Mouse (Mus musculus) bone marrow, adult 2 months (tissue): ENCODE data around the gene Tmtc4.

ENCODE experiments used
- CTCF ChIP-seq: fragments of 200-500 bp; IDR thresholded peaks from 2 replicates; pipeline ENCODE4 v1.5.1; 2011; ENCODE audit warnings: low read length, control low read depth; ENCODE audit not compliant: control insufficient read depth, insufficient read depth
- POLR2A ChIP-seq: fragments of 200-500 bp; IDR thresholded peaks from 2 replicates; pipeline ENCODE4 v1.6.1; 2011; ENCODE audit warnings: low read depth, mild to moderate bottlenecking, control low read depth, low read length, borderline replicate concordance; ENCODE audit not compliant: control insufficient read depth

- no peak for TF ChIP-seq CTCF
- TF ChIP-seq POLR2A: no peak
Observed at GRCm38 (mm10) chr14:122891470-122891968, 92.3 kb downstream of the Tmtc4 start.
